Mouse (Mus musculus): ENCODE data around the gene Necap1. TPM values are rescaled to one million over a fixed set of nuclear protein-coding genes. Genes with fewer than 3 reads are reported as not detected.

Gene Necap1
- total RNA-seq (2023) = 56.2 TPM

DNA sequence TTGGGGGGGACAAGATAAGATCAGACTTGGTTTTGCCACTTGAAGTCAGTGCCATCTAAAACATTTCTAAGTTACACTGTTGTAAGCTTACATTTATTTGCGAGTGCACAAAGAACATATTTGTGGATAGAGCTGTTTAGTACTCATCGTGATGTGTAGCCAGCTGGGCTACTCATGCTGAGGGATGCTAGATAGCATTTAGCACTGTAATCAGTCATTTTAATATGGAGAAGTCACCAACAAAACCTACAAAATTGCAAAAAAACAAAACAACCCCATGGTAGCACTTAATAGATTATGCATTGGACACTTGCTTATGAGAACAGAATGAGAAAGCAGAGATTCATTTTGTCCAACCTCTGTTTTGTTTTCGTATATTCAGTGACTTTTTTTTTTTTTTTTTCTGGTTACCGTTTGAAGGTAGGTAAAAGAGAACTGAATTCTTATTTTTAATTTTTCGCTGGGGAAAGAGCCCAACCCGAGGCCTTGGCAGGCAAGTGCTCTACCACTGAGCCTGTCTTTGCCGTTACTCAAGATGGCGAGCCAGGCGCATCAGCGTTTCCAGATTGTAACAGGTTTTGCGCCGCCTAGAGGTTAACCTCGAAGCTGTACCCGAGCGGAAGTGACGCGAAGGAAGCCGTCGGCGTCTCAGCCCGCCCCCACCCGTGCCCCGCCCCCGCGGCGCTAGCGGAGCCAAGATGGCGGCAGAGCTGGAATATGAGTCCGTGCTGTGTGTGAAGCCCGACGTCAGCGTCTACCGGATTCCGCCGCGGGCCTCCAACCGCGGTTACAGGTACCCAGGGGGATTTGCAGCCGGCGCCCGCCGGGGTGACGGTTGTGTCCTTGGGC lies at the start of gene Necap1:
Gene Necap1, plus strand, starts transcription at position 604 of the 849 bp plus-strand sequence.

DNA sequence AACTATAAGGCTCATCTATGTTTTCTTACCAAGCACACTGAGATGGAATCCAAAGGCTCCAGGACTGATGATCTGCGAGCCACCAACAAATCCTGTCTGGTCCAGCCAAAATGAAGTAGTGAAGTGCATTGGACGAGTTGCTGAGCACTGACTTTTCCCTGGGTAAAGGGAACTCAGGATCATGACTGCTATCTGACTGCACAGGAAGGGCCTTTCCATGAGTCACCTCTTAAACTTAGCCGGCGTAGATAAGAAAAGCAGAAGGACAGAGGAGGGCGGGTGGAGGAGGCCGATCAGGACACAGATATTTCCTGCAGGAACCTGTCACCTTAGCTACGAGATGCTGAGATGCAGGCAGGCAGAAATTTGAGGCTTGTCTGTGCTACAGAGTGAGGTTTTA lies 18.3 kb upstream of the Necap1 start, which contains the start of gene C3ar1:
Gene C3ar1, minus strand, starts transcription at position 207 of the 400 bp plus-strand sequence.

DNA sequence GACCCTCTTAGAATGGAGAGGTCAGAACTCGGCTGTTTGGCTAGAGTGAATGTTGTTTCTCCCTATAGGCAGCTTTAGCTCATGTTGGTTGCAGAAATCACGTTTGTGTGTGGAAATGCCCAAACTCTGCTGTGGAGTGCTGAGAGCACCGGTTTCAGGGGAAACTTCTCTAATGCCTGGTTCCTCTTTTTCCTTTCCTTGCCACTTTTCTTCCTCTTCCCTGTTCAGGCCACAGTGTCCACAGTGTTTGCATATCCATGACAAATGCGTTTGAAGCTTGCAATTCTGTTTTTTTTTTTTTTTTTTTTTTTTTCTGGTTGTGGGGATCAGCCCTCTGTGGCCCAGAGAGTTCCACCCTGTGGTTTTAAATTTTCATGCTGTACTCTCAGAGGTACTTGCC lies 47.2 kb downstream of the Necap1 start, which contains the start of gene Clec4a1:
Gene Clec4a1, plus strand, starts transcription at position 398 of the 400 bp plus-strand sequence.

Other genes with a start within 250 kb of the Necap1 start
- not detected for gene Dppa3, start 248.1 kb upstream of the Necap1 start, total RNA-seq (2023)
- not detected for gene Nanog, start 167.0 kb upstream of the Necap1 start, total RNA-seq (2023)
- gene Slc2a3, start 72.8 kb upstream of the Necap1 start, total RNA-seq (2023) = 23.0 TPM
- 36.4 TPM for gene Foxj2, start 54.6 kb upstream of the Necap1 start, total RNA-seq (2023)
- gene C3ar1, start 18.3 kb upstream of the Necap1 start, total RNA-seq (2023) = 0.18 TPM
- 0.74 TPM for gene Clec4a1, start 47.4 kb downstream of the Necap1 start, total RNA-seq (2023)
- gene Clec4a3, start 78.0 kb downstream of the Necap1 start, total RNA-seq (2023) = 2.6 TPM
- gene Clec4a4, start 115.9 kb downstream of the Necap1 start, total RNA-seq (2023) = not detected
- 1.3 TPM for gene Clec4b1, start 175.5 kb downstream of the Necap1 start, total RNA-seq (2023)
- 3.8 TPM for gene Clec4a2, start 232.0 kb downstream of the Necap1 start, total RNA-seq (2023)